Mouse (Mus musculus) forelimb bud, embryonic 11.5 days (tissue): ENCODE measurements around the gene Aak1.
"Not testable (repeated sequence)": the region's sequence is repeated elsewhere in the genome, so short reads cannot be mapped to it uniquely, and the experiment has no call there.

Experiments used
- DNase-seq: peaks from one replicate; pipeline ENCODE4 v3.0.0-alpha.2; 2012; ENCODE audit warnings: low read depth, low spot score

The Aak1 gene

GRCm38 (mm10) chr6:87016916-87017315, 167.6 kb downstream of the Aak1 start:
- peak; percentile 67 for DNase-seq

- DNase-seq = no peak
Observed at GRCm38 (mm10) chr6:87018874-87019273, 169.6 kb downstream of the Aak1 start.

- no peak for DNase-seq
Observed at GRCm38 (mm10) chr6:87021791-87022190, 172.5 kb downstream of the Aak1 start.

GRCm38 (mm10) chr6:87026980-87027379, 177.7 kb downstream of the Aak1 start:
- DNase-seq = no peak

- no peak for DNase-seq
Observed at GRCm38 (mm10) chr6:87028881-87029280, 179.6 kb downstream of the Aak1 start.

GRCm38 (mm10) chr6:87031310-87031709, 182.0 kb downstream of the Aak1 start:
- not testable (repeated sequence) for DNase-seq

- no peak for DNase-seq
Observed at GRCm38 (mm10) chr6:87032401-87032800, 183.1 kb downstream of the Aak1 start.

GRCm38 (mm10) chr6:87034395-87034794, 185.1 kb downstream of the Aak1 start:
- DNase-seq = no peak

- DNase-seq = no peak
Observed at GRCm38 (mm10) chr6:87037826-87038620, 188.7 kb downstream of the Aak1 start.

- no peak for DNase-seq
Observed at GRCm38 (mm10) chr6:87039161-87039560, 189.8 kb downstream of the Aak1 start.

GRCm38 (mm10) chr6:87040971-87041370, 191.7 kb downstream of the Aak1 start:
- peak; percentile 7 for DNase-seq

GRCm38 (mm10) chr6:87041431-87041830, 192.1 kb downstream of the Aak1 start:
- DNase-seq = no peak

- no peak for DNase-seq
Observed at GRCm38 (mm10) chr6:87042004-87042336, 192.7 kb downstream of the Aak1 start.

GRCm38 (mm10) chr6:87042337-87043130, 193.2 kb downstream of the Aak1 start, which contains the start of gene Gfpt1:
Gene Gfpt1 (plus strand): TSS chr6:87042846.
- DNase-seq = peak; percentile 93

GRCm38 (mm10) chr6:87043131-87043516, 193.8 kb downstream of the Aak1 start:
- DNase-seq = no peak

- DNase-seq = no peak
Observed at GRCm38 (mm10) chr6:87044895-87045294, 195.6 kb downstream of the Aak1 start.

GRCm38 (mm10) chr6:87045507-87045906, 196.2 kb downstream of the Aak1 start:
- no peak for DNase-seq

GRCm38 (mm10) chr6:87048712-87049111, 199.4 kb downstream of the Aak1 start:
- not testable (repeated sequence) for DNase-seq

GRCm38 (mm10) chr6:87051886-87052425, 202.6 kb downstream of the Aak1 start:
- DNase-seq = no peak
